ENCODE assay signal across 10 mouse cellular contexts in genomic region chr13:28697796-28698678, GRCm38 (mm10).
DNase-seq lines count a peak whose midpoint lies in the region; ATAC-seq and TF ChIP-seq lines count a peak whose summit lies in the region.
"Had no signal": no experiment of that assay in that cellular context is flagged by ENCODE, and none has a peak within 500 bp of the region (broad histone marks: within the 10 kb centered on the region; RNA-seq: fewer than 3 reads in every experiment).

No protein-coding gene starts in this region.

- no peak overlapping the region for H3K4me2 ChIP-seq in lung, embryonic 15.5 days
- H3K4me2 ChIP-seq in lung, postnatal 0 days (replicated peaks; ENCODE audit: low read depth, low read length), result no peak overlapping the region
- no peak overlapping the region; the same call in 1 of the 2 replicates for H3K4me2 ChIP-seq in forebrain, embryonic 13.5 days
- 0 out of 2 replicates have a peak overlapping the region, but pooled peaks have one; percentile 21 for H3K4me2 ChIP-seq in neural tube, embryonic 15.5 days
- H3K4me2 ChIP-seq: heart, embryonic 12.5 days had no signal

- no peak for DNase-seq in lung, postnatal 0 days (ENCODE audit: low spot score)
- no peak for DNase-seq in limb, embryonic 10.5 days (ENCODE audit: low spot score)
- no peak for DNase-seq in thymus, adult 2 months
- no peak for DNase-seq in urinary bladder, postnatal 14 days (ENCODE audit: low spot score)
- no peak for DNase-seq in heart, postnatal 14 days

- H3K27me3 ChIP-seq in lung, embryonic 15.5 days, result no peaks in the 10 kb centered on the region
- H3K27me3 ChIP-seq in lung, postnatal 0 days (replicated peaks; ENCODE audit: insufficient read depth, low read length), result no peaks in the 10 kb centered on the region
- no peaks in the 10 kb centered on the region for H3K27me3 ChIP-seq in forebrain, embryonic 13.5 days
- no peaks in the 10 kb centered on the region for H3K27me3 ChIP-seq in limb, embryonic 10.5 days (ENCODE audit: low read depth, poor library complexity, severe bottlenecking)
- no peaks in the 10 kb centered on the region for H3K27me3 ChIP-seq in neural tube, embryonic 15.5 days (replicated peaks)
- H3K27me3 ChIP-seq in thymus, adult 2 months (ENCODE audit: control insufficient read depth, insufficient read depth, low read length), result no peaks in the 10 kb centered on the region
- H3K27me3 ChIP-seq: heart, embryonic 12.5 days had no signal

- ATAC-seq in lung, embryonic 15.5 days (ENCODE audit: borderline replicate concordance, extremely low read depth, low FRiP score, low TSS enrichment), result no peak
- ATAC-seq in lung, postnatal 0 days, result no peak
- 0 out of 2 replicates have a peak, but pooled peaks have one; percentile 39 for ATAC-seq in forebrain, embryonic 13.5 days
- ATAC-seq in neural tube, embryonic 15.5 days (ENCODE audit: low FRiP score), result peak; percentile 58
- ATAC-seq: activated CD4-positive, CD25-positive, alpha-beta regulatory T cell, adult 4 months had no signal

- H3K4me1 ChIP-seq in lung, embryonic 15.5 days, result peaks cover 25% of the 10 kb centered on the region
- H3K4me1 ChIP-seq in lung, postnatal 0 days (ENCODE audit: insufficient read depth, low read depth, low read length), result no peaks in the 10 kb centered on the region
- peaks cover 35% of the 10 kb centered on the region for H3K4me1 ChIP-seq in forebrain, embryonic 13.5 days
- H3K4me1 ChIP-seq in limb, embryonic 10.5 days, result peaks cover 42% of the 10 kb centered on the region
- H3K4me1 ChIP-seq in neural tube, embryonic 15.5 days, result peaks cover 11% of the 10 kb centered on the region
- H3K4me1 ChIP-seq in thymus, adult 2 months (replicated peaks; ENCODE audit: control insufficient read depth, insufficient read depth, low read length), result peaks cover 11% of the 10 kb centered on the region

- no peak overlapping the region for H3K9ac ChIP-seq in lung, embryonic 15.5 days
- H3K9ac ChIP-seq in lung, postnatal 0 days (replicated peaks; ENCODE audit: low read depth), result no peak overlapping the region
- H3K9ac ChIP-seq in forebrain, embryonic 13.5 days, result no peak overlapping the region; the same call in 1 of the 2 replicates
- no peak overlapping the region for H3K9ac ChIP-seq in neural tube, embryonic 15.5 days (replicated peaks)
- H3K9ac ChIP-seq: heart, embryonic 12.5 days had no signal

- TF ChIP-seq CTCF in lung, postnatal 0 days (IDR thresholded peaks at IDR 0.05), result no peak
- no peak for TF ChIP-seq CTCF in thymus, adult 2 months (IDR thresholded peaks at IDR 0.05; ENCODE audit: borderline replicate concordance, control insufficient read depth, extremely low read depth, insufficient read depth, low read length, poor library complexity)

- H3K9me3 ChIP-seq in lung, embryonic 15.5 days, result no peaks in the 10 kb centered on the region
- no peaks in the 10 kb centered on the region for H3K9me3 ChIP-seq in lung, postnatal 0 days (ENCODE audit: low read length)
- H3K9me3 ChIP-seq in forebrain, embryonic 13.5 days (replicated peaks), result no peaks in the 10 kb centered on the region
- no peaks in the 10 kb centered on the region for H3K9me3 ChIP-seq in limb, embryonic 10.5 days (replicated peaks)
- H3K9me3 ChIP-seq in neural tube, embryonic 15.5 days (replicated peaks), result no peaks in the 10 kb centered on the region
- H3K9me3 ChIP-seq: heart, embryonic 12.5 days had no signal

- peak overlapping the region; percentile 17; the same call in 1 of the 2 replicates for H3K27ac ChIP-seq in lung, embryonic 15.5 days
- H3K27ac ChIP-seq in lung, postnatal 0 days (ENCODE audit: low read length), result no peak overlapping the region
- peak overlapping the region; percentile 40; the same call in 1 of the 2 replicates for H3K27ac ChIP-seq in forebrain, embryonic 13.5 days
- peak overlapping the region; percentile 77 for H3K27ac ChIP-seq in limb, embryonic 10.5 days
- no peak overlapping the region; the same call in 1 of the 2 replicates for H3K27ac ChIP-seq in neural tube, embryonic 15.5 days (replicated peaks)
- H3K27ac ChIP-seq in thymus, adult 2 months (ENCODE audit: control insufficient read depth, insufficient read depth, low read length), result no peak overlapping the region

- H3K36me3 ChIP-seq in lung, embryonic 15.5 days, result no peaks in the 10 kb centered on the region
- no peaks in the 10 kb centered on the region for H3K36me3 ChIP-seq in lung, postnatal 0 days (ENCODE audit: insufficient read depth, low read length)
- no peaks in the 10 kb centered on the region for H3K36me3 ChIP-seq in forebrain, embryonic 13.5 days (ENCODE audit: poor library complexity, severe bottlenecking)
- H3K36me3 ChIP-seq in limb, embryonic 10.5 days, result no peaks in the 10 kb centered on the region
- H3K36me3 ChIP-seq in neural tube, embryonic 15.5 days, result no peaks in the 10 kb centered on the region
- no peaks in the 10 kb centered on the region for H3K36me3 ChIP-seq in thymus, adult 2 months (ENCODE audit: control insufficient read depth, insufficient read depth, low read length)
- H3K36me3 ChIP-seq: heart, embryonic 12.5 days had no signal

- intact Hi-C loops in heart, postnatal 14 days (cut with DNase I), result no loop called here

- TF ChIP-seq EP300 in lung, postnatal 0 days (IDR thresholded peaks at IDR 0.05), result no peak

- WGBS in lung, embryonic 15.5 days, result 33% methylated on average over 12 of the region's 12 CpGs
- WGBS in lung, postnatal 0 days, result 41% methylated on average over 12 of the region's 12 CpGs
- WGBS in forebrain, embryonic 13.5 days, result 39% methylated on average over 12 of the region's 12 CpGs
- WGBS in limb, embryonic 10.5 days, result 31% methylated on average over 12 of the region's 12 CpGs
- WGBS in neural tube, embryonic 15.5 days, result 21% methylated on average over 12 of the region's 12 CpGs
- WGBS in thymus, adult 2 months, result 92% methylated on average over 12 of the region's 12 CpGs

- no peak overlapping the region for H3K4me3 ChIP-seq in lung, embryonic 15.5 days
- H3K4me3 ChIP-seq in lung, postnatal 0 days (ENCODE audit: low read depth, low read length), result no peak overlapping the region
- H3K4me3 ChIP-seq in forebrain, embryonic 13.5 days, result no peak overlapping the region
- no peak overlapping the region for H3K4me3 ChIP-seq in limb, embryonic 10.5 days
- H3K4me3 ChIP-seq in neural tube, embryonic 15.5 days (replicated peaks), result no peak overlapping the region
- H3K4me3 ChIP-seq in thymus, adult 2 months (ENCODE audit: control insufficient read depth, insufficient read depth, low read length), result no peak overlapping the region
- H3K4me3 ChIP-seq: heart, embryonic 12.5 days had no signal

- no peak for TF ChIP-seq POLR2A in thymus, adult 2 months (IDR thresholded peaks at IDR 0.05; ENCODE audit: control insufficient read depth, extremely low read depth, insufficient read depth, low read length, poor library complexity)

Comparison
In these comparisons a context has a peak if more than half of its experiments do, and no peak if none do; other contexts are left out.
1. H3K27ac ChIP-seq: peak in lung, embryonic 15.5 days (single experiment), forebrain, embryonic 13.5 days (single experiment) and limb, embryonic 10.5 days (single experiment); none in lung, postnatal 0 days (single experiment), neural tube, embryonic 15.5 days (single experiment) and thymus, adult 2 months (single experiment).
2. ATAC-seq: peak in forebrain, embryonic 13.5 days (single experiment) and neural tube, embryonic 15.5 days (single experiment); none in lung, embryonic 15.5 days (single experiment) and lung, postnatal 0 days (single experiment).